Mouse (Mus musculus) hindbrain, embryonic 13.5 days (tissue): ENCODE results near the gene Zbtb44. TPM values are rescaled to one million over a fixed set of nuclear protein-coding genes. Genes with fewer than 3 reads are reported as not detected.
"Not testable (repeated sequence)": the region's sequence is repeated elsewhere in the genome, so short reads cannot be mapped to it uniquely, and the experiment has no call there.

ENCODE experiments used
- ATAC-seq: fragments of 200-750 bp; cut with Nextera tagmentation; 2 replicates; pipeline ENCODE4 v1.8.0; 2017; ENCODE audit warnings: moderate TSS enrichment; ENCODE audit not compliant: low FRiP score
- H3K27ac ChIP-seq: fragments of 300-500 bp; sonication (generic); 2 replicates; pipeline ENCODE4 v1.5.1; 2015; ENCODE audit warnings: inconsistent platforms, mild to moderate bottlenecking, moderate library complexity
- H3K27me3 ChIP-seq: fragments of 300-500 bp; sonication (generic); 2 replicates; pipeline ENCODE4 v1.6.1; 2015; ENCODE audit warnings: mild to moderate bottlenecking, inconsistent platforms
- H3K36me3 ChIP-seq: fragments of 300-500 bp; sonication (generic); 2 replicates; pipeline ENCODE4 v1.6.1; 2015; ENCODE audit warnings: mild to moderate bottlenecking, inconsistent platforms
- H3K4me1 ChIP-seq: fragments of 300-500 bp; sonication (generic); replicated peaks from 2 replicates; pipeline ENCODE4 v1.6.1; 2015; ENCODE audit warnings: inconsistent platforms
- H3K4me2 ChIP-seq: fragments of 300-500 bp; sonication (generic); 2 replicates; pipeline ENCODE4 v1.6.1; 2015; ENCODE audit warnings: inconsistent platforms, mild to moderate bottlenecking, moderate library complexity
- H3K4me3 ChIP-seq: fragments of 300-500 bp; sonication (generic); 2 replicates; pipeline ENCODE4 v1.5.1; 2015; ENCODE audit warnings: mild to moderate bottlenecking, inconsistent platforms
- H3K9ac ChIP-seq: fragments of 300-500 bp; sonication (generic); 2 replicates; pipeline ENCODE4 v1.6.1; 2015; ENCODE audit warnings: mild to moderate bottlenecking, inconsistent platforms
- H3K9me3 ChIP-seq: fragments of 300-500 bp; sonication (generic); 2 replicates; pipeline ENCODE4 v1.6.1; 2016; ENCODE audit warnings: inconsistent platforms
- WGBS: fragments of 180-500 bp; shearing (Covaris S2); methylation state at CpG from one replicate; pipeline ENCODE4 v1.1.7; 2015; 5-methylcytosine and 5-hydroxymethylcytosine counted together
- polyA plus RNA-seq: library from polyadenylated mRNA; unstranded; fragments of >200 nt; fragmentation: Nextera tagmentation; extraction: Ambion mirVana; gene quantifications from 2 replicates; pipeline ENCODE4 v1.2.1, GENCODE M21; 2015

Gene Zbtb44
- polyA plus RNA-seq, 1 experiment from 2014 or later, result 4.1 TPM

- no peak overlapping the region for H3K4me3 ChIP-seq
- no peaks in the 10 kb centered on the region for H3K36me3 ChIP-seq
- ATAC-seq, result no peak
- no peak overlapping the region for H3K9ac ChIP-seq
- H3K4me2 ChIP-seq, result no peak overlapping the region
- H3K9me3 ChIP-seq, result no peaks in the 10 kb centered on the region
- H3K27ac ChIP-seq, result no peak overlapping the region
- no peaks in the 10 kb centered on the region for H3K27me3 ChIP-seq
- H3K4me1 ChIP-seq, result no peaks in the 10 kb centered on the region
- 70% methylated on average over 4 of the region's 4 CpGs for WGBS
Observed at GRCm38 (mm10) chr9:31017616-31018015, 12.8 kb upstream of the Zbtb44 start.

- no peak for ATAC-seq
- Histone ChIP-seq H3K36me3 (no peaks in the 10 kb centered on the region), H3K27ac (no peak overlapping the region), H3K27me3 (no peaks in the 10 kb centered on the region), H3K4me3 (no peak overlapping the region), H3K4me2 (no peak overlapping the region), H3K9ac (no peak overlapping the region), H3K4me1 (no peaks in the 10 kb centered on the region), H3K9me3 (no peaks in the 10 kb centered on the region)
- WGBS, result 93% methylated on average over 3 of the region's 3 CpGs
Observed at GRCm38 (mm10) chr9:31018158-31018557, 12.3 kb upstream of the Zbtb44 start.

- no peak overlapping the region for H3K4me3 ChIP-seq
Observed at GRCm38 (mm10) chr9:31018705-31019104, 11.7 kb upstream of the Zbtb44 start.

GRCm38 (mm10) chr9:31028251-31028650 lies 2.2 kb upstream of the Zbtb44 start:
- 95% methylated on average over 4 of the region's 4 CpGs for WGBS

More at GRCm38 (mm10) chr9:31018705-31019104, 11.7 kb upstream of the Zbtb44 start:
- Histone ChIP-seq H3K4me1 (no peaks in the 10 kb centered on the region), H3K9ac (no peak overlapping the region), H3K27me3 (no peaks in the 10 kb centered on the region), H3K9me3 (no peaks in the 10 kb centered on the region), H3K4me2 (no peak overlapping the region), H3K36me3 (no peaks in the 10 kb centered on the region), H3K27ac (no peak overlapping the region)
- ATAC-seq, result no peak

GRCm38 (mm10) chr9:31029751-31030511 lies 513 bp upstream of the Zbtb44 start:
- no peaks in the 10 kb centered on the region for H3K27me3 ChIP-seq
- H3K9ac ChIP-seq, result peak overlapping the region; percentile 91
- peak; percentile 98 for ATAC-seq
- WGBS, result under 1% methylated on average over 48 of the region's 57 CpGs
- H3K4me1 ChIP-seq, result peaks cover 19% of the 10 kb centered on the region
- H3K27ac ChIP-seq, result peak overlapping the region; percentile 98
- no peaks in the 10 kb centered on the region for H3K36me3 ChIP-seq
- no peaks in the 10 kb centered on the region for H3K9me3 ChIP-seq
- peak overlapping the region; percentile 96 for H3K4me3 ChIP-seq
- peak overlapping the region; percentile 76 for H3K4me2 ChIP-seq

More at GRCm38 (mm10) chr9:31028251-31028650, 2.2 kb upstream of the Zbtb44 start:
- no peak overlapping the region for H3K27ac ChIP-seq
- ATAC-seq, result no peak
- H3K9ac ChIP-seq, result no peak overlapping the region
- H3K4me3 ChIP-seq, result no peak overlapping the region
- H3K4me1 ChIP-seq, result peaks cover 19% of the 10 kb centered on the region
- no peaks in the 10 kb centered on the region for H3K36me3 ChIP-seq
- H3K27me3 ChIP-seq, result no peaks in the 10 kb centered on the region
- H3K9me3 ChIP-seq, result no peaks in the 10 kb centered on the region
- H3K4me2 ChIP-seq, result no peak overlapping the region

GRCm38 (mm10) chr9:31031414-31031843 lies 985 bp downstream of the Zbtb44 start:
- H3K4me2 ChIP-seq, result peak overlapping the region; percentile 76
- no peaks in the 10 kb centered on the region for H3K27me3 ChIP-seq
- 0 out of 2 replicates have a peak overlapping the region, but pooled peaks have one; percentile 98 for H3K27ac ChIP-seq
- no peak for ATAC-seq
- no peaks in the 10 kb centered on the region for H3K9me3 ChIP-seq
- peak overlapping the region; percentile 96 for H3K4me3 ChIP-seq
- H3K36me3 ChIP-seq, result no peaks in the 10 kb centered on the region
- H3K9ac ChIP-seq, result peak overlapping the region; percentile 91
- peaks cover 19% of the 10 kb centered on the region for H3K4me1 ChIP-seq
- 19% methylated on average over 8 of the region's 8 CpGs for WGBS

- no peaks in the 10 kb centered on the region for H3K9me3 ChIP-seq
- H3K27me3 ChIP-seq, result no peaks in the 10 kb centered on the region
- H3K4me1 ChIP-seq, result peaks cover 19% of the 10 kb centered on the region
- no peak overlapping the region for H3K27ac ChIP-seq
- H3K36me3 ChIP-seq, result no peaks in the 10 kb centered on the region
- H3K4me2 ChIP-seq, result peak overlapping the region; percentile 11
- H3K9ac ChIP-seq, result no peak overlapping the region
- no peak for ATAC-seq
- H3K4me3 ChIP-seq, result no peak overlapping the region
Observed at GRCm38 (mm10) chr9:31032546-31032945, 2.1 kb downstream of the Zbtb44 start.

GRCm38 (mm10) chr9:31050208-31050607 lies 19.8 kb downstream of the Zbtb44 start:
- 97% methylated on average over 5 of the region's 5 CpGs for WGBS
- Histone ChIP-seq H3K27me3 (no peaks in the 10 kb centered on the region), H3K4me3 (no peak overlapping the region), H3K4me2 (no peak overlapping the region), H3K9ac (no peak overlapping the region), H3K36me3 (peaks cover 11% of the 10 kb centered on the region; the same call in 1 of the 2 replicates), H3K27ac (no peak overlapping the region), H3K4me1 (no peaks in the 10 kb centered on the region), H3K9me3 (no peaks in the 10 kb centered on the region)
- no peak for ATAC-seq

- not testable (repeated sequence) for H3K27ac ChIP-seq, H3K4me3 ChIP-seq, ATAC-seq, H3K27me3 ChIP-seq, H3K9me3 ChIP-seq, H3K4me2 ChIP-seq, H3K4me1 ChIP-seq, H3K9ac ChIP-seq
- WGBS, result 93% methylated on average over 6 of the region's 6 CpGs
- H3K36me3 ChIP-seq, result peaks cover 15% of the 10 kb centered on the region; the same call in 1 of the 2 replicates
Observed at GRCm38 (mm10) chr9:31051509-31051908, 21.1 kb downstream of the Zbtb44 start.

GRCm38 (mm10) chr9:31058723-31059122 lies 28.3 kb downstream of the Zbtb44 start:
- no peak for ATAC-seq
- no peaks in the 10 kb centered on the region for H3K4me1 ChIP-seq
- no peaks in the 10 kb centered on the region for H3K9me3 ChIP-seq
- H3K4me3 ChIP-seq, result no peak overlapping the region
- no peaks in the 10 kb centered on the region for H3K27me3 ChIP-seq
- peaks cover 34% of the 10 kb centered on the region for H3K36me3 ChIP-seq
- H3K9ac ChIP-seq, result no peak overlapping the region
- no peak overlapping the region for H3K27ac ChIP-seq
- 90% methylated on average over 2 of the region's 2 CpGs for WGBS
- no peak overlapping the region for H3K4me2 ChIP-seq

GRCm38 (mm10) chr9:31070706-31071105 lies 40.3 kb downstream of the Zbtb44 start:
- Histone ChIP-seq H3K27ac (no peak overlapping the region), H3K4me1 (no peaks in the 10 kb centered on the region), H3K9me3 (no peaks in the 10 kb centered on the region), H3K36me3 (peaks cover 24% of the 10 kb centered on the region), H3K27me3 (no peaks in the 10 kb centered on the region), H3K4me3 (no peak overlapping the region), H3K9ac (no peak overlapping the region), H3K4me2 (no peak overlapping the region)
- WGBS, result 95% methylated on average over 8 of the region's 8 CpGs
- ATAC-seq, result no peak

GRCm38 (mm10) chr9:31072256-31072655 lies 41.8 kb downstream of the Zbtb44 start:
- no peak for ATAC-seq
- WGBS, result 94% methylated on average over 5 of the region's 5 CpGs

GRCm38 (mm10) chr9:31073797-31074196 lies 43.4 kb downstream of the Zbtb44 start:
- Histone ChIP-seq H3K4me3 (no peak overlapping the region), H3K9me3 (no peaks in the 10 kb centered on the region), H3K4me1 (no peaks in the 10 kb centered on the region), H3K9ac (no peak overlapping the region), H3K36me3 (peaks cover 7% of the 10 kb centered on the region), H3K4me2 (no peak overlapping the region), H3K27ac (no peak overlapping the region), H3K27me3 (no peaks in the 10 kb centered on the region)
- ATAC-seq, result no peak
- 83% methylated on average over 7 of the region's 7 CpGs for whole genome bisulfite sequencing

More at GRCm38 (mm10) chr9:31072256-31072655, 41.8 kb downstream of the Zbtb44 start:
- no peak overlapping the region for H3K4me2 ChIP-seq
- H3K36me3 ChIP-seq, result peaks cover 13% of the 10 kb centered on the region
- no peaks in the 10 kb centered on the region for H3K9me3 ChIP-seq
- H3K4me1 ChIP-seq, result no peaks in the 10 kb centered on the region
- no peak overlapping the region for H3K9ac ChIP-seq
- H3K4me3 ChIP-seq, result no peak overlapping the region
- H3K27me3 ChIP-seq, result no peaks in the 10 kb centered on the region
- H3K27ac ChIP-seq, result no peak overlapping the region
